Mouse (Mus musculus) limb, embryonic 14.5 days (tissue): ENCODE data around the gene Snn. TPM values are rescaled to one million over a fixed set of nuclear protein-coding genes. Genes with fewer than 3 reads are reported as not detected.

Source experiments
- ATAC-seq: fragments of 200-750 bp; cut with Nextera tagmentation; 2 replicates; pipeline ENCODE4 v1.8.0; 2017; ENCODE audit warnings: low read depth, moderate number of reproducible peaks, moderate TSS enrichment; ENCODE audit not compliant: low FRiP score
- DNase-seq: peaks from one replicate; pipeline ENCODE4 v3.0.0-alpha.2; 2015; ENCODE audit warnings: low spot score
- H3K27ac ChIP-seq: fragments of 300-500 bp; sonication (generic); replicated peaks from 2 replicates; pipeline ENCODE4 v1.5.1; 2014; ENCODE audit warnings: low read depth, mild to moderate bottlenecking, low read length, moderate library complexity, mixed read lengths
- H3K27me3 ChIP-seq: fragments of 300-500 bp; sonication (generic); 2 replicates; pipeline ENCODE4 v1.6.1; 2014; ENCODE audit warnings: low read length, mixed read lengths; ENCODE audit not compliant: control insufficient read depth, insufficient read depth
- H3K36me3 ChIP-seq: fragments of 300-500 bp; sonication (generic); 2 replicates; pipeline ENCODE4 v1.6.1; 2014; ENCODE audit warnings: mild to moderate bottlenecking, low read length, moderate library complexity, mixed read lengths; ENCODE audit not compliant: control insufficient read depth, insufficient read depth
- H3K4me1 ChIP-seq: fragments of 300-500 bp; sonication (generic); 2 replicates; pipeline ENCODE4 v1.6.1; 2014; ENCODE audit warnings: antibody characterized with exemption, low read length, mixed read lengths; ENCODE audit not compliant: control insufficient read depth, insufficient read depth
- H3K4me2 ChIP-seq: fragments of 300-500 bp; sonication (generic); replicated peaks from 2 replicates; pipeline ENCODE4 v1.6.1; 2014; ENCODE audit warnings: low read depth, mild to moderate bottlenecking, low read length, moderate library complexity; ENCODE audit not compliant: severe bottlenecking
- H3K4me3 ChIP-seq: fragments of 300-500 bp; sonication (generic); replicated peaks from 2 replicates; pipeline ENCODE4 v1.5.1; 2014; ENCODE audit warnings: low read length
- H3K9ac ChIP-seq: fragments of 300-500 bp; sonication (generic); 2 replicates; pipeline ENCODE4 v1.6.1; 2014; ENCODE audit warnings: mild to moderate bottlenecking, low read depth, low read length, moderate library complexity; ENCODE audit not compliant: severe bottlenecking
- H3K9me3 ChIP-seq: fragments of 300-500 bp; sonication (generic); 2 replicates; pipeline ENCODE4 v1.6.1; 2016; ENCODE audit warnings: low read length; ENCODE audit not compliant: control insufficient read depth
- POLR2A ChIP-seq: fragments of 200-500 bp; IDR thresholded peaks from 2 replicates; pipeline ENCODE4 v1.8.0; 2012; ENCODE audit warnings: inconsistent platforms, mild to moderate bottlenecking, moderate library complexity, borderline replicate concordance; ENCODE audit not compliant: insufficient read depth, insufficient read length; ENCODE audit errors: extremely low read depth
- WGBS: fragments of 180-500 bp; shearing (Covaris S2); extraction: QIAGEN DNeasy Blood & Tissue Kit; methylation state at CpG from one replicate; pipeline ENCODE4 v1.1.7; 2014; 5-methylcytosine and 5-hydroxymethylcytosine counted together
- polyA plus RNA-seq, 2 experiments: library from polyadenylated mRNA; depleted of rRNA in 1 of 2; stranded (reverse) in 1 of 2; unstranded in 1 of 2; fragments of >200 nt; fragmentation: Nextera tagmentation in 1 of 2; extraction: Ambion mirVana in 1 of 2; gene quantifications; 2 replicates each; pipeline versions ENCODE4 v1.2.1 to v1.2.3; 2012 to 2014

Gene Snn
- polyA plus RNA-seq, 2 experiments: 45.2 to 59.7 TPM

DNA sequence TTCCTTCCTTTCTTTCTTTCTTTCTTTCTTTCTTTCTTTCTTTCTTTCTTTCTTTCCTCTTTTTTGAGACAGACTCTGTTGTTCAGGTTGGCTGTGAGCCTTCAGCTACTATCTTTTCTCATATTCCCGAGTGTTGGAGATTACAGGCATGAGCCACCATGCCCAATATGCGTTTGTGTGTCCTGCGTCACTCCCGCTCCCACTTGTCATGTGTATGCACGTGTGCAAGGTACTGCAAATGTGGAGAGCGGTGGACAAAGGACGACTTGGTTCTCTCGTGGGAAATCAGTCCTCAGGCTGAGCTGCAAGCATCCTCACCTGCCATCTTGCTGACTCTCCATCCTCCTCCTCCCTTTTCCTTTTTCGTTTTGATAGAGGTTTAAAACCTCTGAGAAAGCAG, 25.5 kb upstream of the Snn start:
- TF ChIP-seq POLR2A: no peak
- H3K27me3 ChIP-seq: no peaks in the 10 kb centered on the region
- DNase-seq (no peak), ATAC-seq (no peak)
- no peaks in the 10 kb centered on the region for H3K4me1 ChIP-seq
- WGBS: 85% methylated on average over 9 of the region's 9 CpGs
- H3K27ac ChIP-seq: no peak overlapping the region
- no peak overlapping the region for H3K9ac ChIP-seq
- no peak overlapping the region for H3K4me3 ChIP-seq
- no peak overlapping the region for H3K4me2 ChIP-seq
- no peaks in the 10 kb centered on the region for H3K36me3 ChIP-seq
- no peaks in the 10 kb centered on the region for H3K9me3 ChIP-seq

DNA sequence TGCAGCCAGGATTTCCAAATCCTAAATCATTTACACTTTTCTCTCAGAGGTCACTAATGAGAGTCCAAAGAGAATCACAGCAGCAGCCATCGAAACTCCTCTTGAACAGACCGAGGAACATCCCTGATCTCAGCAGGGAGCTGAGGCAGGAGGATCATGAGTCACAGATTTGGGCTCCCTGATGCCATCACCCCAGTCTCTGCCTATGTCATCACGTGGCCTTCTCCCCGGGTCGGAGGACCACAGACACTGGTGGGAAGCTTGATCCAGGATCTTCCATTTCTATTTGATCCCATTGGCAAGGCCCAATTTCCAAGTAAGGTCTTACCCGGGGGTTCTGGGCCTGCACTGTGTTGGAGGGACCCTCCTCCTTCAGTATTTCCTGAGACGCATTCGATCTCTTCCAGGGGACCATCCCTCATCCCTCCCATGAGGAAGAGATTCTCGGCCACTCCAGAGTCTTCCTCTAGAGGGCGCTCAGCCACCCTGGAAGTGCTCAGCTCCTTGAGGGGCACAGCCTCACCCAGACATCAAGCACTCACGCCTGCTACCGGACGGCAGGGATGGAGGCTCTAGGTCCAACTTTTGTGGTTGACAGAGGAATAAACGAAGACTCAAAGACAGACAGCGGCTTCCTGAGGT, 24.8 kb upstream of the Snn start:
- no peaks in the 10 kb centered on the region for H3K27me3 ChIP-seq
- H3K27ac ChIP-seq: no peak overlapping the region
- H3K9me3 ChIP-seq: no peaks in the 10 kb centered on the region
- peak; percentile 68 for DNase-seq
- no peaks in the 10 kb centered on the region for H3K4me1 ChIP-seq
- WGBS: 31% methylated on average over 15 of the region's 15 CpGs
- peak; percentile 21; the same call in 1 of the 2 replicates for ATAC-seq
- no peak overlapping the region for H3K9ac ChIP-seq
- H3K4me2 ChIP-seq: no peak overlapping the region
- H3K4me3 ChIP-seq: no peak overlapping the region
- no peaks in the 10 kb centered on the region for H3K36me3 ChIP-seq
- no peak for TF ChIP-seq POLR2A

DNA sequence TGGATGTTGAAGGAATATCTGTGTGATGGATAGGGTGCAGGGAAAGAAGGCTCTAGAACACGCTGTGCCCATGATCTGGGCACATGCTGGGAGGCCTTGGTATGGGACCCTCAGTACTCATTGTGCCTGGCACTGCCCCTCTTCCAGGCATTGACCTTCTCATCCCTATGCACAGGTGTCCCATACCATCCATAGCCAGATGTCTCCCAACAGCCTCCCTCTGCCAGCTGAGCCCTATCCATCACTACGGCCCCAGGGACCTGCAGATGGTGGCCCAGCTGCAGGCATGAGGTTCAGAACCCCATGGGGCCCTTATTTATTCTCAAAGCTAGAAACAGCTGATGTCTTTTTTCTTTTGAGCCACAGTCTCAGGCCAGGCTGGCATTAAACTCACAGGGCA, 20.1 kb upstream of the Snn start:
- DNase-seq (no peak), ATAC-seq (no peak)
- H3K4me2 ChIP-seq: no peak overlapping the region
- H3K9ac ChIP-seq: no peak overlapping the region
- 83% methylated on average over 2 of the region's 2 CpGs for WGBS
- H3K27me3 ChIP-seq: no peaks in the 10 kb centered on the region
- no peak overlapping the region for H3K4me3 ChIP-seq
- no peaks in the 10 kb centered on the region for H3K36me3 ChIP-seq
- TF ChIP-seq POLR2A: no peak
- H3K4me1 ChIP-seq: no peaks in the 10 kb centered on the region
- H3K9me3 ChIP-seq: no peaks in the 10 kb centered on the region
- no peak overlapping the region for H3K27ac ChIP-seq

DNA sequence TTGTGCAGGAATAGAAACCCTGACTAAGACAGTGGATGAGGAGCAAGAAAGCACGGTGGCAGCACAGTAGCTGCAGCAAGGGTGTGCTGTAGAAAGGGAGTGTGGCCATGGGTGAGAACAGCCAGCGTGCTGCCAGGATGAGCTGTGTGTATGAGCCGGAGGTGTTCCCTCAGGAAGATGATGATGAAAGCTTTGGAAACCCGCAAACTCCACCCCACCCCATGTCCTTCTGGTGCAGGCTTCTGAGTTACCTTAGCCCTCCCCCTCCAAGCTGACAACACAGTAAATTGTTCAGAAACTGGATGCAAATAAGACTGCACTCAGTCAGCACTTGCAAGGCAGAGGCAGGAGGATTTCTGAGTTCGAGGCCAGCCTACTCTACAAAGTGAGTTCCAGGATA, 17.5 kb upstream of the Snn start:
- Histone ChIP-seq H3K4me1 (no peaks in the 10 kb centered on the region), H3K4me3 (no peak overlapping the region), H3K9ac (no peak overlapping the region), H3K4me2 (no peak overlapping the region), H3K27ac (no peak overlapping the region), H3K27me3 (no peaks in the 10 kb centered on the region), H3K36me3 (no peaks in the 10 kb centered on the region), H3K9me3 (no peaks in the 10 kb centered on the region)
- ATAC-seq (no peak), DNase-seq (no peak)
- 85% methylated on average over 5 of the region's 5 CpGs for WGBS
- TF ChIP-seq POLR2A: no peak

DNA sequence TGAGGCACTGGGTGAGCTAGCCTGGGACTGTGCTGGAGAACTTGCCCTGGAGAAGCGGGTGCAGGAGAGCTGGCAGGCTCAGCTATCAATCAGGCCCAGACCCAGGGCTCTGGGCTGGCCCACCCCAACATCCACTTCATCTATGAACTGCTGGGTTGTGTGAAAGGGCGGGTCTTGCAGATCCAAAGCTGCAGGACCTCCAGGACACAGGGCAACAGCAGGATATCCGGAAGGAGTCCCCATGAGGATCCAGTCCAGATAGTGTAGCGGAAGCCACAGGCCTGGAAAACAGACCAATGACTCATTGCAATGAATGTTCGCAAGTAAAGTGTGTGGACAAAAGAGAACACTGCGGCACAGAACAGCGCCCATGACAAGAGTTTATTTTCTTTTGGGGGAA, 14.3 kb upstream of the Snn start:
- H3K27me3 ChIP-seq: no peaks in the 10 kb centered on the region
- H3K4me1 ChIP-seq: no peaks in the 10 kb centered on the region
- no peak overlapping the region for H3K4me2 ChIP-seq
- no peak overlapping the region for H3K9ac ChIP-seq
- H3K9me3 ChIP-seq: no peaks in the 10 kb centered on the region
- no peaks in the 10 kb centered on the region for H3K36me3 ChIP-seq
- no peak overlapping the region for H3K4me3 ChIP-seq
- no peak for TF ChIP-seq POLR2A
- ATAC-seq (no peak), DNase-seq (no peak)
- WGBS: 86% methylated on average over 7 of the region's 7 CpGs
- no peak overlapping the region for H3K27ac ChIP-seq

DNA sequence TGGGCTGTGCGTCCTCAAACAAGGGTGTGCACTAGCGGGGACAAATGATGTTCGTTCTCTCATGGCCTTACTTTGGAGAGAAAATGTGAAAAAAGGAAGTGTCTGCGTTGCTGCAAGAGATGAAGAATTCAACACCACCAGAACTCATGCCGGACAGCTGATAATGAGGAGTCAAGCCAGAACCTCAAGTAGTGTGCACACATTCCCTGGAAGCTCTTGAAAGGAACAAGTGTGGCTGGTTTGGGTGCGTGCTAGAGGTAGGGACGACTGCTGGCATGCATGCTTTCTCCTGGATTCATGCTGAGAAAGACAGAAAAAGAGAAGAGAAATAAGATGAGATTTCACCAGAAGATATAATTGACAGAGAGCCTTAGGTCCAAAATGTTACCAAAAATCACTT, 13.6 kb upstream of the Snn start:
- ATAC-seq (no peak), DNase-seq (no peak)
- Histone ChIP-seq H3K4me2 (no peak overlapping the region), H3K27me3 (no peaks in the 10 kb centered on the region), H3K36me3 (no peaks in the 10 kb centered on the region), H3K4me1 (no peaks in the 10 kb centered on the region), H3K9me3 (no peaks in the 10 kb centered on the region), H3K9ac (no peak overlapping the region), H3K27ac (no peak overlapping the region), H3K4me3 (no peak overlapping the region)
- TF ChIP-seq POLR2A: no peak
- WGBS: 79% methylated on average over 7 of the region's 7 CpGs
